Mouse (Mus musculus) liver, embryonic 11.5 days (tissue): ENCODE data around the gene Slc6a1. TPM values are rescaled to one million over a fixed set of nuclear protein-coding genes. Genes with fewer than 3 reads are reported as not detected.

Source experiments
- ATAC-seq: fragments of 200-750 bp; cut with Nextera tagmentation; replicated peaks from 2 replicates; pipeline ENCODE4 v1.8.0; 2017; ENCODE audit warnings: moderate number of reproducible peaks, mild to moderate bottlenecking, moderate TSS enrichment, moderate library complexity; ENCODE audit not compliant: low FRiP score
- DNase-seq: peaks from one replicate; pipeline ENCODE4 v3.0.0-alpha.2; 2017; ENCODE audit warnings: low spot score
- H3K27ac ChIP-seq: fragments of 300-500 bp; sonication (generic); 2 replicates; pipeline ENCODE4 v1.5.1; 2014; ENCODE audit warnings: mild to moderate bottlenecking, low read depth, low read length, control low read depth
- H3K27me3 ChIP-seq: fragments of 300-500 bp; sonication (generic); replicated peaks from 2 replicates; pipeline ENCODE4 v1.6.1; 2014; ENCODE audit warnings: low read length, mixed read lengths; ENCODE audit not compliant: control insufficient read depth, insufficient read depth
- H3K36me3 ChIP-seq: fragments of 300-500 bp; sonication (generic); 2 replicates; pipeline ENCODE4 v1.6.1; 2014; ENCODE audit warnings: mild to moderate bottlenecking, low read length, moderate library complexity, mixed read lengths; ENCODE audit not compliant: control insufficient read depth, insufficient read depth
- H3K4me1 ChIP-seq: fragments of 300-500 bp; sonication (generic); replicated peaks from 2 replicates; pipeline ENCODE4 v1.6.1; 2014; ENCODE audit warnings: low read length, mixed read lengths; ENCODE audit not compliant: control insufficient read depth, insufficient read depth
- H3K4me2 ChIP-seq: fragments of 300-500 bp; sonication (generic); 2 replicates; pipeline ENCODE4 v1.6.1; 2014; ENCODE audit warnings: mild to moderate bottlenecking, control low read depth, moderate library complexity
- H3K4me3 ChIP-seq: fragments of 300-500 bp; sonication (generic); 2 replicates; pipeline ENCODE4 v1.5.1; 2014; ENCODE audit warnings: low read depth, low read length, control low read depth
- H3K9ac ChIP-seq: fragments of 300-500 bp; sonication (generic); 2 replicates; pipeline ENCODE4 v1.6.1; 2014; ENCODE audit warnings: low read depth, low read length, control low read depth
- H3K9me3 ChIP-seq: fragments of 300-500 bp; sonication (generic); 2 replicates; pipeline ENCODE4 v1.6.1; 2016; ENCODE audit warnings: low read length, inconsistent platforms, mixed read lengths; ENCODE audit not compliant: control insufficient read depth
- WGBS: fragments of 180-500 bp; shearing (Covaris S2); extraction: QIAGEN DNeasy Blood & Tissue Kit; methylation state at CpG from one replicate; pipeline ENCODE4 v1.1.7; 2014; 5-methylcytosine and 5-hydroxymethylcytosine counted together
- polyA plus RNA-seq: library from polyadenylated mRNA; unstranded; fragments of >200 nt; fragmentation: Nextera tagmentation; extraction: Ambion mirVana; gene quantifications from 2 replicates; pipeline ENCODE4 v1.2.1, GENCODE M21; 2014

Gene Slc6a1
- polyA plus RNA-seq, 1 experiment from 2014 or later, result 0.05 TPM

GRCm38 (mm10) chr6:114264010-114264409, 18.4 kb upstream of the Slc6a1 start:
- no peaks in the 10 kb centered on the region; the same call in 1 of the 2 replicates for H3K27me3 ChIP-seq
- DNase-seq, result no peak
- H3K4me1 ChIP-seq, result no peaks in the 10 kb centered on the region
- no peaks in the 10 kb centered on the region for H3K36me3 ChIP-seq
- H3K4me2 ChIP-seq, result no peak overlapping the region
- ATAC-seq, result no peak
- no peak overlapping the region for H3K27ac ChIP-seq
- H3K4me3 ChIP-seq, result no peak overlapping the region
- WGBS, result 67% methylated on average over 3 of the region's 3 CpGs
- no peaks in the 10 kb centered on the region for H3K9me3 ChIP-seq
- no peak overlapping the region for H3K9ac ChIP-seq

GRCm38 (mm10) chr6:114264426-114264825, 18.0 kb upstream of the Slc6a1 start:
- no peaks in the 10 kb centered on the region for H3K4me1 ChIP-seq
- H3K9ac ChIP-seq, result no peak overlapping the region
- no peak overlapping the region for H3K27ac ChIP-seq
- no peaks in the 10 kb centered on the region; the same call in 1 of the 2 replicates for H3K27me3 ChIP-seq
- WGBS, result 39% methylated on average over 5 of the region's 5 CpGs
- no peaks in the 10 kb centered on the region for H3K36me3 ChIP-seq
- no peak overlapping the region for H3K4me2 ChIP-seq
- DNase-seq, result no peak
- no peak overlapping the region for H3K4me3 ChIP-seq
- ATAC-seq, result no peak
- H3K9me3 ChIP-seq, result no peaks in the 10 kb centered on the region

GRCm38 (mm10) chr6:114266273-114266672, 16.2 kb upstream of the Slc6a1 start:
- H3K27ac ChIP-seq, result no peak overlapping the region
- no peaks in the 10 kb centered on the region; the same call in 1 of the 2 replicates for H3K27me3 ChIP-seq
- no peak overlapping the region for H3K9ac ChIP-seq
- no peaks in the 10 kb centered on the region for H3K36me3 ChIP-seq
- no peak overlapping the region for H3K4me3 ChIP-seq
- H3K4me1 ChIP-seq, result no peaks in the 10 kb centered on the region
- no peaks in the 10 kb centered on the region for H3K9me3 ChIP-seq
- ATAC-seq (no peak), DNase-seq (no peak)
- no peak overlapping the region for H3K4me2 ChIP-seq

- Histone ChIP-seq H3K4me3 (no peak overlapping the region), H3K27me3 (no peaks in the 10 kb centered on the region; the same call in 1 of the 2 replicates)
- ATAC-seq, result no peak
Observed at GRCm38 (mm10) chr6:114267979-114268378, 14.5 kb upstream of the Slc6a1 start.

GRCm38 (mm10) chr6:114269589-114269988, 12.8 kb upstream of the Slc6a1 start:
- Histone ChIP-seq H3K9ac (no peak overlapping the region), H3K27ac (no peak overlapping the region), H3K4me2 (no peak overlapping the region), H3K36me3 (no peaks in the 10 kb centered on the region), H3K27me3 (peaks cover 3% of the 10 kb centered on the region), H3K9me3 (no peaks in the 10 kb centered on the region), H3K4me3 (no peak overlapping the region), H3K4me1 (no peaks in the 10 kb centered on the region)
- WGBS, result 74% methylated on average over 2 of the region's 2 CpGs
- DNase-seq, result no peak
- ATAC-seq, result no peak

More at GRCm38 (mm10) chr6:114267979-114268378, 14.5 kb upstream of the Slc6a1 start:
- Histone ChIP-seq H3K4me1 (no peaks in the 10 kb centered on the region), H3K4me2 (no peak overlapping the region), H3K36me3 (no peaks in the 10 kb centered on the region), H3K9ac (no peak overlapping the region), H3K27ac (no peak overlapping the region), H3K9me3 (no peaks in the 10 kb centered on the region)
- DNase-seq, result no peak
- 33% methylated on average over 4 of the region's 4 CpGs for WGBS

GRCm38 (mm10) chr6:114270799-114271198, 11.6 kb upstream of the Slc6a1 start:
- H3K4me1 ChIP-seq, result no peaks in the 10 kb centered on the region
- no peak overlapping the region for H3K4me3 ChIP-seq
- ATAC-seq (no peak), DNase-seq (no peak)
- peaks cover 3% of the 10 kb centered on the region for H3K27me3 ChIP-seq
- WGBS, result 43% methylated on average over 5 of the region's 5 CpGs
- no peak overlapping the region for H3K4me2 ChIP-seq
- H3K9me3 ChIP-seq, result no peaks in the 10 kb centered on the region
- no peak overlapping the region for H3K27ac ChIP-seq
- H3K9ac ChIP-seq, result no peak overlapping the region
- H3K36me3 ChIP-seq, result no peaks in the 10 kb centered on the region

GRCm38 (mm10) chr6:114272279-114272678, 10.2 kb upstream of the Slc6a1 start:
- H3K4me1 ChIP-seq, result no peaks in the 10 kb centered on the region
- WGBS, result 75% methylated on average over 15 of the region's 15 CpGs
- H3K36me3 ChIP-seq, result no peaks in the 10 kb centered on the region
- H3K9me3 ChIP-seq, result no peaks in the 10 kb centered on the region
- no peak overlapping the region for H3K4me2 ChIP-seq
- no peak overlapping the region for H3K4me3 ChIP-seq
- H3K27me3 ChIP-seq, result peaks cover 3% of the 10 kb centered on the region
- ATAC-seq (no peak), DNase-seq (no peak)
- H3K9ac ChIP-seq, result no peak overlapping the region
- no peak overlapping the region for H3K27ac ChIP-seq

- no peak overlapping the region for H3K27ac ChIP-seq
- H3K4me3 ChIP-seq, result no peak overlapping the region
- H3K9me3 ChIP-seq, result no peaks in the 10 kb centered on the region
- ATAC-seq, result no peak
- H3K4me1 ChIP-seq, result no peaks in the 10 kb centered on the region
- H3K27me3 ChIP-seq, result peaks cover 5% of the 10 kb centered on the region
- H3K36me3 ChIP-seq, result no peaks in the 10 kb centered on the region
- no peak overlapping the region for H3K4me2 ChIP-seq
- 50% methylated on average over 14 of the region's 14 CpGs for WGBS
- DNase-seq, result no peak
- H3K9ac ChIP-seq, result no peak overlapping the region
Observed at GRCm38 (mm10) chr6:114273997-114274728, 8.3 kb upstream of the Slc6a1 start.

GRCm38 (mm10) chr6:114275800-114276199, 6.6 kb upstream of the Slc6a1 start:
- DNase-seq (no peak), ATAC-seq (no peak)
- WGBS, result 54% methylated on average over 8 of the region's 8 CpGs
- no peaks in the 10 kb centered on the region for H3K36me3 ChIP-seq
- no peaks in the 10 kb centered on the region for H3K4me1 ChIP-seq
- no peak overlapping the region for H3K9ac ChIP-seq
- no peak overlapping the region for H3K4me2 ChIP-seq
- H3K4me3 ChIP-seq, result no peak overlapping the region
- H3K27ac ChIP-seq, result no peak overlapping the region
- H3K27me3 ChIP-seq, result peaks cover 6% of the 10 kb centered on the region
- no peaks in the 10 kb centered on the region for H3K9me3 ChIP-seq
